Mouse (Mus musculus): ENCODE data around the gene Gnat3. TPM values are rescaled to one million over a fixed set of nuclear protein-coding genes. Genes with fewer than 3 reads are reported as not detected.
"Not testable (repeated sequence)": the region's sequence is repeated elsewhere in the genome, so short reads cannot be mapped to it uniquely, and the experiment has no call there.

Gnat3 gene
- polyA plus RNA-seq (2015; fragmentation: Nextera tagmentation; extraction: Ambion mirVana): not detected in 2 replicates

DNA sequence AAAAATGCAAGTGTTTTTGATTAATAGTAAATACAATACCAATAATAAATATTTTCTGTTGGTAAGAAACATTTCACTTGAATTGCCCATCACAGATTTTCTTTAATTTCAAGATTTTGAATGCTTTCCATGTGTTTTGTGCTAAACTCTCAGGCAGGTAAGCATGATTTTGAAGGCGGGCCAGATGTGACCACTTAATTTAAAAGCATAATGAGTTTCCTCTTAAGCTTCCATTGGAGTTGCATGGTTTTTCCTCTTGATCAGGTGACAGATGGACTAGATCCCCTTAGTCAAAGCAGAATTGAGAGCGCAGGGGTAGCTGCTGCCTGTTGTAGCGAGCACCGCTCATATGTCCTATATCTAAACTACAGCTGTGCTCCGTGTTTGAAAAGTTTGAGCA lies at the start of gene Gnat3:
Gene Gnat3, plus strand, starts transcription at position 301 of the 400 bp plus-strand sequence.
- no peak for ATAC-seq
- no peaks in the 10 kb centered on the region for H3K9me3 ChIP-seq (ENCODE audit: control insufficient read depth, low read length)
- H3K36me3 ChIP-seq (ENCODE audit: control insufficient read depth, insufficient read depth, low read length): no peaks in the 10 kb centered on the region
- no peak within 1 kb of the TSS for H3K9ac ChIP-seq (ENCODE audit: low read depth, low read length)
- no peak within 1 kb of the TSS for H3K4me3 ChIP-seq (ENCODE audit: low read length)
- no peak within 1 kb of the TSS for H3K4me2 ChIP-seq (ENCODE audit: low read length)
- no peak within 1 kb of the TSS for H3K27ac ChIP-seq (ENCODE audit: low read depth, low read length)
- WGBS: 87% methylated on average over 5 of the region's 5 CpGs
- H3K4me1 ChIP-seq (ENCODE audit: control insufficient read depth, insufficient read depth, low read depth, low read length): no peaks in the 10 kb centered on the region
- no peaks in the 10 kb centered on the region for H3K27me3 ChIP-seq (replicated peaks; ENCODE audit: control insufficient read depth, insufficient read depth, low read length)

DNA sequence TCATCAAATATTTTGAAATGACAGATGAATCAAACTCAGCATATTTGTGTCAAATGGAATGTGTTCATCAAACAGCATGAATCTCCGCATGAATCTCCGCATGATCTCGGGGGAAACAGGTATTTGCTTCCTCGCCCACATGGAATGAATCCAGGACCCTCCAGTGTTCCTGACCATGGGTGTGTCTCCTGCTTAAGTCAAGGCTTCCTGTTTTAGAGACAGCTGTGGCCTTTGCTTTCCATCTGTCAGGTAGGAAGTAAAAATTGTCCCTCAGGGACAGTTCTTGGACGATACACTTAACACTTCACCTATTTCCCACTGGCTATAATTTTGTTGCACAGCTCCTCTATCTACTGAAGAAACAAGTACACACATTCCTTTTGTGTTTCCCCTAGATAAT lies 43.4 kb upstream of the Gnat3 start:
- no peaks in the 10 kb centered on the region for H3K36me3 ChIP-seq (ENCODE audit: control insufficient read depth, insufficient read depth, low read length)
- no peak for ATAC-seq
- H3K27me3 ChIP-seq (replicated peaks; ENCODE audit: control insufficient read depth, insufficient read depth, low read length): no peaks in the 10 kb centered on the region
- no peak overlapping the region for H3K9ac ChIP-seq (ENCODE audit: low read depth, low read length)
- no peak overlapping the region for H3K4me2 ChIP-seq (ENCODE audit: low read length)
- no peak overlapping the region for H3K27ac ChIP-seq (ENCODE audit: low read depth, low read length)
- 76% methylated on average over 5 of the region's 5 CpGs for WGBS
- no peak overlapping the region for H3K4me3 ChIP-seq (ENCODE audit: low read length)
- no peaks in the 10 kb centered on the region for H3K4me1 ChIP-seq (ENCODE audit: control insufficient read depth, insufficient read depth, low read depth, low read length)
- H3K9me3 ChIP-seq (ENCODE audit: control insufficient read depth, low read length): no peaks in the 10 kb centered on the region

- H3K4me1 ChIP-seq (ENCODE audit: control insufficient read depth, insufficient read depth, low read depth, low read length): no peaks in the 10 kb centered on the region
- H3K36me3 ChIP-seq (ENCODE audit: control insufficient read depth, insufficient read depth, low read length): no peaks in the 10 kb centered on the region
- WGBS: 76% methylated on average over 3 of the region's 3 CpGs
- no peak overlapping the region for H3K9ac ChIP-seq (ENCODE audit: low read depth, low read length)
- H3K4me2 ChIP-seq (ENCODE audit: low read length): no peak overlapping the region
- no peak overlapping the region for H3K4me3 ChIP-seq (ENCODE audit: low read length)
- H3K9me3 ChIP-seq (ENCODE audit: control insufficient read depth, low read length): no peaks in the 10 kb centered on the region
- no peak for ATAC-seq
- H3K27me3 ChIP-seq (replicated peaks; ENCODE audit: control insufficient read depth, insufficient read depth, low read length): no peaks in the 10 kb centered on the region
- no peak overlapping the region for H3K27ac ChIP-seq (ENCODE audit: low read depth, low read length)
These were observed 38.7 kb upstream of the Gnat3 start for GRCm38 (mm10) chr5:17923648-17924047.

DNA sequence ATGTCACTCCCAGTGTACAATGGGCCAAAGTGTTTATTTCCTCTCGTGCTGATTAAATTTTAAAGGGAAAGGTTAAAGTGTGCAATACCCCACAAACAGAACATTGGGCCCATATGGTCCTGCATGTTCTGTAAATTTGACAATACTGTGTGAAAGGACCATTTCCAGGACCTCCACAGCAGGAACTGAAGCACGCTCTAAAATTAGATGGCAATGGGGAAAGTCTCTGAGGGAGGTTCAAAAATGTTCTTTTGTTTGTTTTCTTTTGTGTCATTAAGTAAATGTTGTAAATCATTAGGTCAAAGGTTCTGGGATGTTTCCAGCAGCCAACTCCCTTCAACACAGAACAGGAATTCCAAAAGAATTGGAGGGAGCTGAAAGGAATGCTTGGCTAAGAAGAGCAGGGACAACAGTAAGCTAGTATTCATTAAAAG lies 38.2 kb upstream of the Gnat3 start:
- WGBS: 39% methylated on average over 2 of the region's 2 CpGs
- no peak overlapping the region for H3K4me2 ChIP-seq (ENCODE audit: low read length)
- no peak overlapping the region for H3K4me3 ChIP-seq (ENCODE audit: low read length)
- H3K9ac ChIP-seq (ENCODE audit: low read depth, low read length): no peak overlapping the region
- no peaks in the 10 kb centered on the region for H3K9me3 ChIP-seq (ENCODE audit: control insufficient read depth, low read length)
- ATAC-seq: no peak
- no peak overlapping the region for H3K27ac ChIP-seq (ENCODE audit: low read depth, low read length)
- no peaks in the 10 kb centered on the region for H3K4me1 ChIP-seq (ENCODE audit: control insufficient read depth, insufficient read depth, low read depth, low read length)
- H3K27me3 ChIP-seq (replicated peaks; ENCODE audit: control insufficient read depth, insufficient read depth, low read length): no peaks in the 10 kb centered on the region
- H3K36me3 ChIP-seq (ENCODE audit: control insufficient read depth, insufficient read depth, low read length): no peaks in the 10 kb centered on the region

GRCm38 (mm10) chr5:17928471-17928870 lies 33.9 kb upstream of the Gnat3 start:
- Histone ChIP-seq H3K36me3 (ENCODE audit: control insufficient read depth, insufficient read depth, low read length) (no peaks in the 10 kb centered on the region), H3K9me3 (ENCODE audit: control insufficient read depth, low read length) (no peaks in the 10 kb centered on the region), H3K9ac (ENCODE audit: low read depth, low read length) (no peak overlapping the region), H3K4me1 (ENCODE audit: control insufficient read depth, insufficient read depth, low read depth, low read length) (no peaks in the 10 kb centered on the region), H3K4me2 (ENCODE audit: low read length) (no peak overlapping the region), H3K4me3 (ENCODE audit: low read length) (no peak overlapping the region), H3K27ac (ENCODE audit: low read depth, low read length) (no peak overlapping the region), H3K27me3 (replicated peaks; ENCODE audit: control insufficient read depth, insufficient read depth, low read length) (no peaks in the 10 kb centered on the region)
- WGBS: 24% methylated on average over 4 of the region's 4 CpGs
- 0 out of 2 replicates have a peak, but pooled peaks have one; percentile 14 for ATAC-seq

- WGBS: 52% methylated on average over 7 of the region's 7 CpGs
- Histone ChIP-seq H3K27me3 (replicated peaks; ENCODE audit: control insufficient read depth, insufficient read depth, low read length) (no peaks in the 10 kb centered on the region), H3K36me3 (ENCODE audit: control insufficient read depth, insufficient read depth, low read length) (no peaks in the 10 kb centered on the region), H3K4me3 (ENCODE audit: low read length) (no peak overlapping the region), H3K9ac (ENCODE audit: low read depth, low read length) (no peak overlapping the region), H3K4me2 (ENCODE audit: low read length) (no peak overlapping the region), H3K4me1 (ENCODE audit: control insufficient read depth, insufficient read depth, low read depth, low read length) (no peaks in the 10 kb centered on the region), H3K9me3 (ENCODE audit: control insufficient read depth, low read length) (no peaks in the 10 kb centered on the region), H3K27ac (ENCODE audit: low read depth, low read length) (no peak overlapping the region)
- ATAC-seq: no peak
These were observed 33.3 kb upstream of the Gnat3 start for GRCm38 (mm10) chr5:17929006-17929567.

- not testable (repeated sequence) for ATAC-seq; H3K4me3 ChIP-seq (ENCODE audit: low read length); H3K27ac ChIP-seq (ENCODE audit: low read depth, low read length); H3K9me3 ChIP-seq (ENCODE audit: control insufficient read depth, low read length); H3K27me3 ChIP-seq (replicated peaks; ENCODE audit: control insufficient read depth, insufficient read depth, low read length); H3K36me3 ChIP-seq (ENCODE audit: control insufficient read depth, insufficient read depth, low read length); H3K4me2 ChIP-seq (ENCODE audit: low read length); H3K9ac ChIP-seq (ENCODE audit: low read depth, low read length); H3K4me1 ChIP-seq (ENCODE audit: control insufficient read depth, insufficient read depth, low read depth, low read length)
- 94% methylated on average over 2 of the region's 2 CpGs for WGBS
These were observed 30.8 kb upstream of the Gnat3 start for GRCm38 (mm10) chr5:17931588-17931987.

DNA sequence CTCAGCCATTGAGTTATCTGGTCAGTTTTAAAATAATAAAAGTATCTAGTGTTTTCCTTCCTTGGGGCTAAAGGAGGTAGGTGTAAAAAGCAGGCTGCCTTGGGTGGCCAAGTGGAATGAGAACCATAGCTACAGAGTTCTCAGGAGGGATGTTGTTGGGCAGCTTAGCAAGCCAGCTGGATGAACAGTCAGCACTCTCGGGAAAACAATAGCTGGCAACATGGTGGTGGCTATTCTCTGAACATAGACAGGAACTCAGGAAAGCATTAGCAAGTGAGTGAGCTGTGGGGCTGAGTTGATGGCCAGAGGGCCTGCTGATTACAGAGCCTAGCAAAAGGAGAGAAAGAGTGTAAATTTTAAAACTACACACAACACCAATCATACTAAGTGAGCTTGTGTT lies 27.8 kb upstream of the Gnat3 start:
- Histone ChIP-seq H3K9ac (ENCODE audit: low read depth, low read length) (no peak overlapping the region), H3K4me1 (ENCODE audit: control insufficient read depth, insufficient read depth, low read depth, low read length) (no peaks in the 10 kb centered on the region), H3K27me3 (replicated peaks; ENCODE audit: control insufficient read depth, insufficient read depth, low read length) (no peaks in the 10 kb centered on the region), H3K36me3 (ENCODE audit: control insufficient read depth, insufficient read depth, low read length) (no peaks in the 10 kb centered on the region), H3K4me2 (ENCODE audit: low read length) (no peak overlapping the region), H3K9me3 (ENCODE audit: control insufficient read depth, low read length) (no peaks in the 10 kb centered on the region), H3K27ac (ENCODE audit: low read depth, low read length) (no peak overlapping the region), H3K4me3 (ENCODE audit: low read length) (no peak overlapping the region)
- WGBS: 52% methylated on average over 1 of the region's 1 CpGs
- no peak for ATAC-seq

DNA sequence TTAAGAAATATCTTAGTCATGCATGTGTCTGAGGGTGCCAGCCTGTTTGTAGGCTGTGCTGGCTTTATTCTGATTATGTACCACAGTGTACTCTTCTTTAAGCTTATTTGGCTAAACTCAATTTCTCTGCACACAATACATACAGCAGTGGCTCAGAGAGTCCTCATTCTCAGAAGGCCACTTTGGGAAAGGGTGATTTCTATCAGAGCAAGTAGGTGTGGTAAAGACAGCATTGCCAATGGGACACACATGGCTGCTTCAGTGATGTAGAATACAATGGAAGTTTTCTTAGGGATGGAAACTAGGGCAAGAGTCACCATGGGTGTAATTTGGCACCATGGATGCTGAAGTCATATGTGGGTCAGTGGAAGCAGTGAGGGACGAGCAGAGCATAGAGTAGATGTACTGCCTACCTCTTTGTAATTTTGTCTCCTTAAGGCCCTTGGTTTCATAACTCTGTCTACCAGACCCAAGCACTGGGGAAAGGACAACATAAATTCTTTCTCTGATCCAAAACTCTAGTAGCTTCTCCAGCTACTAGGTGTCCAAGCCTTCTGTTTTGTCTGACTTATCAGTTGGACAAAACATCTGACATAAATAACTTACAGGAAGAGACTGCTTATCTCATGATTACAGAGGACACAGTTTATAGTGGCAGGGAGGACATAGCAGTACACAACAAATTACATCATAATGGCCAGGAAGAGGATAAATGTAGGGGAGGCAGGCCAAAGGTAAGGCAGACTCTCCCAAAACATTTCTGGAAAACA lies 24.0 kb upstream of the Gnat3 start:
- no peak overlapping the region for H3K9ac ChIP-seq (ENCODE audit: low read depth, low read length)
- no peaks in the 10 kb centered on the region for H3K36me3 ChIP-seq (ENCODE audit: control insufficient read depth, insufficient read depth, low read length)
- H3K4me1 ChIP-seq (ENCODE audit: control insufficient read depth, insufficient read depth, low read depth, low read length): no peaks in the 10 kb centered on the region
- no peak overlapping the region for H3K4me2 ChIP-seq (ENCODE audit: low read length)
- no peak overlapping the region for H3K27ac ChIP-seq (ENCODE audit: low read depth, low read length)
- no peak overlapping the region for H3K4me3 ChIP-seq (ENCODE audit: low read length)
- 80% methylated on average over 1 of the region's 1 CpGs for WGBS
- no peaks in the 10 kb centered on the region for H3K9me3 ChIP-seq (ENCODE audit: control insufficient read depth, low read length)
- H3K27me3 ChIP-seq (replicated peaks; ENCODE audit: control insufficient read depth, insufficient read depth, low read length): no peaks in the 10 kb centered on the region
- no peak for ATAC-seq
